Mouse (Mus musculus): ENCODE data around the gene Hsf2bp.

Hsf2bp gene

DNA sequence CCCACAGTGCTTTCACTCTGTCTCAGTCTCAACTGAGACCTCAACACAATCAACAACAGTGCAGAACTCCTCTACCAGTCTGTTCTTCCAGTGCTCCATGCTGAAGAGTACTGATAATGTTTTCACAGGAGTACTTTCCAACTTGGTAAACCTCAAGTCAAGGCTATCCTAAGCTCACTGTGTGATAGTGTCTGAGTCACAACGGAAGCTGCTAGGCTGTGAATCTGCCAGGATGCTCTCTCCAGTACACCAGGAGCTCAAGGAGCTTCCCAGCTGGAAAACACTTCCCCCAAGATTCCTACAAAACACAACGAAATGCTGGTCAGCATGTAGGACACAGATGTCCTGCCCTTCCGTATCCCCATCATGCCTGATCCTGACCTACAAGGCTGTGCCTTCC, 7.8 kb downstream of the Hsf2bp start:
- no peak for DNase-seq

DNA sequence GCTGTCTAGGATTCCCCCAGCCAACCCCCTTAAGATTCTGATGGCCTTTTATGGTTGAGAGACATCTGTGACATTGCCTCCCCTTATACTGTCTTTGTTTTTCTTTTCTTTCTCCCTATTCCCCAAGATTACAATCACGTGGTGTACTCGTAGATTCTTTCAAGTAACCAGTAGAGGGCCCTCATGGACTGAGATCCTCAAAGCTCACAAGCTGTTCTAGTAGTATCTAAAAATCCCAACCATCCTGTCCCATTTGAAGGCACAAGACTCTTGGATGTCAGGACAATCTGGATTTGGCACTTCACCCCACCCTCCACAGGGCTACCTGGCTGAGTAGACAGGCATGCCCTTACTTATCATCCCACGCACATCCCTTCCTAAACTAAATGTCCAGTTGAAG, 8.5 kb downstream of the Hsf2bp start:
- DNase-seq: peak in 1 of 2 experiments; percentile 43

DNA sequence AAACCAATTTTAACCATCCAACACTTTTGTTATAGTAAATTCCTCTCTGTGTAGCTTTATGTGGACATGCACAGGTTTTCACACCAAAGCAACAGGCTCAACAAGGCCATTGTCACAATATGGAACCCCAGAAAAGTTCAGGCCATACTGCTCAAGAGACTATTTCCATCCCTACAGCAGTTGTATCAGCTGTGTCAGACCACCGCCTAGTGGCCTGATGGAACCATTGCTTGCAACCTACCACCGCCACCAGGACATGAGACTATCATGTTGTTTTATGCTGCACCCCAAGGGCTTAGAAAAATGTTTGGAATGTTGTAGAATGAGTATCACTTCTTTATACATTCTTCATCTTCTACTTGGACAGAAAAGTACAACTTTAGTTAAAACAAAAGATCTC, 10.8 kb downstream of the Hsf2bp start:
- DNase-seq: peak; percentile 71 to 79

GRCm38 (mm10) chr17:32024671-32025073, 11.5 kb downstream of the Hsf2bp start:
- peak; percentile 67 to 70 for DNase-seq

DNA sequence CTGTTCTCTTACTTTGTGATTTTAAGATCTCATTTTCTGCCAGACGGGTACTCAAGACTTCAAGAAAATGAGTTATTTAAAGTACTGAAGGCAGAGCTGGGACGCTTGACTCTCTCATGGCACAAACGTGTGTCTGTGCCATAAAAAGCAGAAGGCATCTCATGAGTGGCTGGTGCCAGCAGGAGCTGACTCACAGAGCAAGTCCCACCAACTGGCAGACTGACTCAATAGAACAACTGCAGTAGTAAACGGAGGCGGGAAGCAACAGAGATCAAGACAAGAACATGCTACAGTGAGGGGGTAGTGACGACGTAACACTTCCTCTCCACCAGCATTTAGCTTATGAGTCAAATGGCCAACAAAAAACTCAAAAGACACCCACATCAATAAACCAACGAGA, 13.1 kb downstream of the Hsf2bp start:
- DNase-seq: no peak

DNA sequence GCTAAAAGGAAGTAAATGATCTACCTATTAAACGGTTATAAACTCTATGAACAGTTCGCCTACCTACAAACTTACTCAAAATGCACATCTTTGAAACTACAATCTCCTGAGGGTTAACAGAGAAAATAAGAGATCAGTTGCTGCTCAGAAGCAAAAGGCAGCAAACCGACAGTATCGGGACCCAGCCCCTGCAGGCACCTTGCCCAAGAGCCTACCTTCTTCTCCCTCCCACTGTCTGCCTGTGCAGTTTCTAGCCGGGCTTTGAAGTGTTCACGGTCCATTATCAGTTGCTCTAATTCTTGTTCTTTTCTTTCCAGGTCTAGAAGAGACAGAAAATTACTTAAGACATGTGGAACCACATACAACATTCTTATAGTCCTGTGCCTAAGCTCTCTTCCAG, 13.6 kb downstream of the Hsf2bp start:
- peak; percentile 37 to 41 for DNase-seq

DNA sequence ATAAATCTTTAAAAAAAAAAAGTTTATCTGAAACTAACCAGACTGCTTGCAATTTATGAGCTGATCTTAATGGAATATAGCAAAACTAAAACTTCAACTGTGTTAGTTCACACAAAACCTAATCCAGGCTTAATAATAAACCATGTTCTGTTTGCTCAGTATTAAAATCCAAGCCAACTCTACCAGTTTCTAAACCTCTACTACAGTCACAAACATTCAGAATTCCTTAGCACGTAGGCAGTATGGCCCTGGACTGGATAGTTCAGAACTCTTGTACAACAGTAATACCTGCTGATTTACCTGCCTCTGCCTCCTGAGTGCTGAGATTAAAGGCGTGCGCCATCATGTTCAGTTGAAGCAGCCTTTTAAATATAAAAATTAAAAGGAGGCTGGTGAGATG, 14.2 kb downstream of the Hsf2bp start:
- peak; percentile 40 to 62 for DNase-seq

DNA sequence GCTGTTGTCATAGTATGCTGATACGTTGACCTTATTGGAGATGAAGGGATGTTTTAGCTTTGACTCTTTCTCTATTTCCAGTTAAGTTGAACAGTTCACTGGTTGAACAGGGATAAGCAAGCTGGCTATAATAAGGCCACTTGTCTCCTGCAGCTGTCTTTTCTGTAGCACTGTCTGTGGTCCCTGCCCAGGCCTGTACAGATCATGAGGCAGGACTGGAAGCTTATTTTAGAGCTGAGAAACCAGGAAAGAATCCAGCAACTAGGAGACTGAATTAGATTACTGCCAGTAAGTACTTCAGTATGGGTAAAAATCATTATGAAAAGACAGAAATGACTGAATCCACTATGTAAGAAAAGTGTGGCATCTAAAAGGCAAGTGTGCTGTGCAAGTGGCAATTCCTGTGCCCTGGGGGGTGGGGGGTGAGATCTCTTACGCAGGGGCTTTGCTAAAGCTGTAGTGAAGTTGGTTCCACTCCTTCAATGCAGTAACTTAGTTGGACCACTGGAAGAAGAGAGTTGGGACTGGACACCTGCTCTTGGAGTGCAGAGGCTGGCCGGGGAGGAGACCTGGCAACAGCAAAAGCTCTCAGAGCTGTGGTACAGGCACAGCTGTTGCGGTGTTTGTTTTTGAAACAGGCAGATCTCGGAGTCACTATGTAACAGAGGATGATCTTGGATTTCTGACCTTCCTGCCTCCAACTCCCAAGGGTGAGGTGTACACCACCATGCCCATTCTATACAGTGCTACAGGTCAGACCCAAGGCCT, 17.8 kb downstream of the Hsf2bp start:
- no peak for DNase-seq

DNA sequence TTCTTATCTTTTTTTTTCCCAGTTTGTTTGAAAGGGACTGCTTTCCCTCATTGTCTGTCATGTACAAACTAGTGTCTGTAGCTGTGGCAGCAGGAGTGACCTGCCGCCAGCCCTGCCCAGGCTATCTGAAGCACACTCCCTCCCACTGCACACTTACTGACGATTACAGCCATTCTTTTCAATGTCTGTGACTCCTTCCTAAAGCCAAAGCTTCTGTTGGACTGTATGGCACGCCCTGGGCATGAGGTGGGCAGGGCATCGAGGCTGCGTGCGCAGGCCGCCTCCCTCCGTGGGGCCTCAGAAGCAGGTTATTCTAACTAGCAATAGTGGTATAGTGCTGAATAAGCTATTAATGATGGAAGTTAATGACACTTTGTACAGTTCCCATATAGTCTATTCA, 19.7 kb downstream of the Hsf2bp start:
- no peak for DNase-seq

GRCm38 (mm10) chr17:32013659-32014058, 22.5 kb downstream of the Hsf2bp start:
- no peak for DNase-seq

- no peak for DNase-seq
Observed at GRCm38 (mm10) chr17:32012254-32012653, 23.9 kb downstream of the Hsf2bp start.

DNA sequence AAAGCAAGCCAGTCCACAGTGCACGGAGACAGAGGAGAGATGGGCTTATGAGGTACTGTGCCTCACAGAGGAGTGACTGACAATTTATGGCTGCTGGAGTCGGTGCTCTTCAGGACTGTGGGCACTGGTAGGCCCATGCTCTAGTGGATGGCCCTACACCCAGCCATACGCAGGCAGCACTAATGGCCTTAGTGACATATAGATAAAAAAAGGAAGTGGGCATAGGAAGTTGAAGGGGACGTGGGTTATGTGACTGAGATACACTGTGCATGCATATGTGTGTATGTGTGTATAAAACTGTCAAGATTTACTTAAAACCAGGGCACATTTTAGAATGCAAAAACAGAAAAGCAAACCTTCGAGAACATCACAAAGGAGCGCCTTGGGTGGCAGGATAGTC, 24.5 kb downstream of the Hsf2bp start:
- DNase-seq: no peak

DNA sequence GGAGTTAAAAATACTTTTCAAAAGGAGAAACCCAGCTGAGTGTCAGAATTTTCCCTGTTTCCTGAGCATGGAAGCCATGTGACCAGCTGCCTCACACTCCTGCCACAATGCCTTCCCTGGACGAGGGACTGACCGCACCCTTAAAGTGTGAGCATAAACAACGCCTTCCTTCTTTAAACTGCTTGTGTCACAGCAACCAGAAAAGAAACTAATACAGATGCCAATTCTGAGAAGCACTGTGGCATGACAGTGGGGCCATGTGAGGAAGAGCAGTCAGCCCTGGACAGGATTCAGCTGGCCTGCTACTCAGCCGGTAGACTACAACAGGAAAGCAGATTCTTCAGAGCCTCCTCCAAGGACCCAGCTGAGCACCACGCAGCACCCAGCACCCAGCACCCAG, 29.3 kb downstream of the Hsf2bp start:
- DNase-seq: peak; percentile 34 to 41

GRCm38 (mm10) chr17:32003251-32003650, 32.9 kb downstream of the Hsf2bp start:
- no peak for DNase-seq

- DNase-seq: no peak
Observed at GRCm38 (mm10) chr17:31998351-31998750, 37.8 kb downstream of the Hsf2bp start.

- no peak for DNase-seq
Observed at GRCm38 (mm10) chr17:31996331-31996730, 39.8 kb downstream of the Hsf2bp start.

DNA sequence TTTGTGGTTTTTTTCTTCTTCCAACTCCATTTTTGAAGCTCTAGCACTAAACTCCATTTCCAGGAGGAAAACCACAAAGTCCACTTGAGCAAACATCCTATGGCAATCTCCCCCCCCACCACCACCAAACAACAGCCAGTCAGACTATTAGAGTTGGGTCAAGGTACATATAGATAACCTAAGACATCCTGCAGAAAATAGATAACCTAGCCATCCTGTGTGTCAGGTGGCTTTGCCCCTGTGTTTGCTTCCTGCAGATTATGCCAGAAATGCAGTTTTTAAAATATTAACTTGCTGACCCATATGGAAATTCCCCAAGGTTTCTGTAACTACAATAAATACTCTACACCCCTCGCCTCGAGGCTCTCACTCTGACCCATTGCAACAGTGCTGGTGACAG, 40.4 kb downstream of the Hsf2bp start:
- DNase-seq: no peak

DNA sequence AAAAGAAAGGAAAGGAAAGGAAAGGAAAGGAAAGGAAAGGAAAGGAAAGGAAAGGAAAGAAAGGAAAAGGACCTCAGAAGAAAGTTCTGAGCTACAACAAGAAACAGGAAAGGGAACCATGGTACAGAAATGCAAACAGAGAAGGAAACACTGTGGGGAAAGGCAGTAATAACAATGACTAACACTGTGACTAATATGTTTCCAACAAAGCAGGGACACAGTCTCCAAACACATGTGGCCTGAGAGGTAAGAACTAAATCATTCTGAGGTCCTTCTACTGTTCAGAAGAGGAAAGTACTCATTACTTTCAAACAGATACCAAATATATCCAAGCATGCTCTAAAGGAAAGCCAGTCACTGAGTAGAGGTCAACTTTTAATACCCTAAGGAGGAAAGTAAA, 42.0 kb downstream of the Hsf2bp start:
- DNase-seq: no peak

DNA sequence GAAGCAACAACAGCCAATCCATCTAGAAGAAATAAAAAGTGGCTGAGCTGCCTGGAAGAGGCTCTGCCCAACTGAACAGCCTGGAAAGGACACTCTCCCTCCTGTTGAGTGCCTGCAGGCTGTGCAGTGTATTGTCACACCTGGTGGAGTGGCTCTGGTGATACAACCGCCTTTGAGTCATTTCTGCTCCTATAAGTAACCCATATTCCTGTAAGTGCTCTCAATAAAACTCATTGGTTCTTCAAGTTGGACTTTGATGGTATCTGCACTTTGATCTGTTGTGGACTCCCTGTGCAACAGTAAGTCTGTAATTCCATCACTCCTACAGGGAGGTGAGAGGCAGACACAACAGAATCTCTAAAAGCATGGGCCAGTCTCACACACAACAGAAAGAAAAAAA, 42.8 kb downstream of the Hsf2bp start:
- DNase-seq: no peak

GRCm38 (mm10) chr17:31992004-31992403, 44.1 kb downstream of the Hsf2bp start:
- DNase-seq: no peak

GRCm38 (mm10) chr17:31989035-31989434, 47.1 kb downstream of the Hsf2bp start:
- DNase-seq: no peak

GRCm38 (mm10) chr17:31986915-31987314, 49.2 kb downstream of the Hsf2bp start:
- no peak for DNase-seq

GRCm38 (mm10) chr17:31983491-31983890, 52.7 kb downstream of the Hsf2bp start:
- DNase-seq: peak in 1 of 2 experiments; percentile 11

GRCm38 (mm10) chr17:31982326-31983190, 53.6 kb downstream of the Hsf2bp start:
- DNase-seq: peak; percentile 78 to 85
